Mouse (Mus musculus): ENCODE measurements around the gene Hist3h2ba.

- no peak for TF ChIP-seq POLR2A (IDR thresholded peaks at IDR 0.05; ENCODE audit: borderline replicate concordance, extremely low read depth, insufficient read depth, insufficient read length, poor library complexity, severe bottlenecking)
- TF ChIP-seq CTCF (IDR thresholded peaks at IDR 0.05; ENCODE audit: borderline replicate concordance, extremely low read depth, insufficient read depth, insufficient read length): no peak
These were observed 22.3 kb downstream of the Hist3h2ba start for GRCm38 (mm10) chr11:58970831-58971530.
